Mouse (Mus musculus) frontal cortex, postnatal 25 days (tissue): Measurements from ENCODE around the gene Mfap1a.
A peak's percentile ranks its signal among the peaks of the same experiment; 100 is the strongest.
"Not testable (repeated sequence)": the region's sequence is repeated elsewhere in the genome, so short reads cannot be mapped to it uniquely, and the experiment has no call there.

Source experiments
- DNase-seq, 2 experiments: peaks; one replicate each; pipeline ENCODE4 v3.0.0; 2022; ENCODE audit warnings: low spot score in 2 of 2

Gene Mfap1a

GRCm38 (mm10) chr2:121475306-121475705 is 31.2 kb downstream of the Mfap1a start:
- not testable (repeated sequence) for DNase-seq

DNA sequence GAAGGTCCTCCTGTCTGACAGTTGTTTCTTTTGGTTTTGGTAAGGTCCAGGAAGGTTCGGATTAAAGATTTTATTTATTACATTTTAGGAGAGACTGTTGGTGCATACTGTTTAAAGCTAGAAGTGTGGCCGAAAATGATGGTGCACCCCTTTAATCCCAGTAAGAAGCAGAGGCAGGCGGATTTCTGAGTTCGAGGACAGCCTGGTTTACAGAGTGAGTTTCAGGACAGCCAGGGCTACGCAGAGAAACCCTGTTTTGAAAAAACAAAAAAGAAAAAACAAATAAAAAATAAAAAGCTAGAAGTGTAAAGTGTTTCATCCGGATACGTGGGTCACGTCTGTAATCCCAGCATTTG is 32.3 kb downstream of the Mfap1a start:
- DNase-seq, result no peak

DNA sequence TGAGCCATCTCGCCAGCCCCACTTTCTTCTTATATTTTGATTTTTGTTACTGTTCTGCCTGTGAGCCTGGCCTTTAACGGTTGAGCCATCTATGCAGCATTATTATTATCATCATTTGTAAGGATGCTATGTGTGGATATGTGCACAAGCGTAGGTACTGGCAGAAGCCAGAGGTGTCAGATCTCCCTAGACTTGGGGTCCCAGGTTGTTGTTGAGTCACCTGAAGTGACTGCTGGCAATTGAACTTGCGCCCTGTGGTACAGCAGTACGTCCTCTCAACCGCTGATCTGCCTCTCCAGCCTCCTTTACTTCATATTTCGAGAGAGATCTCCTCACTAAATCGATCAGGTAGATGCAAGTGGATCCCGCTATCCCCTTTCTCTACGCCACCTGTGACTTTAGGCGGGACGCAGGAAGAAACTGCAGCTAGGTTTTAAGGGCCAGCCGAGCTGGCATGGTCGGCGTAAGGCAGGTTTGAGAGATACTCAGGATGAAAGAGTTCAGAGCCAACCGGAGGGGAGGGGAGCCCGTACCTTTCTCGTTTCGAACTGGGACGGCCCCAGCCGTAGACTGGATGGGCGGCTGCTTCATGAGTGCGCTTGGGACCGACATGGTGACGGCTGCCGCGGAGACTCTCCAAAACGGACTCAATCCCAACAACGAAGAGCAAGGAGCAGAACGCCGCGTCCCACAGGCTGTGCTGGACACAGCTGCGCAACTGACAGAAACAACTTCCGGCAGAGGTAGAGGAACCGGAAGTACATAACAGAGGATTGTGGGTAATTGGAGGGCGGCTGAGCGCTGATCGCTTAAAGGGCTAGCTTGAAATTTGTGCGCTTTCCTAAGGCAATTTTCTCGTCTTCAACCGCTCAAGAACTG is 32.9 kb downstream of the Mfap1a start, which contains the start of gene Mfap1b:
Gene Mfap1b, minus strand, starts transcription at position 767 of the 879 bp plus-strand sequence.
- peak; percentile 44 to 74 for DNase-seq

DNA sequence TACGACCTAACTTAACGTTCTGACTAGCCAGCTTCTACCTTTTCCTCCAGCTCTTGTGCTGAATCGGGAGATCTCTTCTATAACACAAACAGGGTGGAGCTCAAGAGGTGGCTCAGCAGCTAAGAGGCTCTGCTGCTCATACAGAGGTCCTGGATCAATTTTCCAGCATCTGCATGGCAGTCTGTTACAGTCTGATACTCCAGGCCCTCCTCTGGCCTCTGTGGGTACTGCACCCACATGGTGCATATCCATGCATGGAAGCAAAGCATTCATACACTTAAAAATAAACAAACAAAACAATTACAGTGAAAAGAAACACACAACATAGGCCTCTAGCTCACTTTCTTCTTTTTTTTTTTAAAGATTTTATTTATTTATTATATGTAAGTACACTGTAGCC is 33.7 kb downstream of the Mfap1a start:
- not testable (repeated sequence) for DNase-seq

GRCm38 (mm10) chr2:121468982-121469381 is 37.5 kb downstream of the Mfap1a start:
- not testable (repeated sequence) for DNase-seq

DNA sequence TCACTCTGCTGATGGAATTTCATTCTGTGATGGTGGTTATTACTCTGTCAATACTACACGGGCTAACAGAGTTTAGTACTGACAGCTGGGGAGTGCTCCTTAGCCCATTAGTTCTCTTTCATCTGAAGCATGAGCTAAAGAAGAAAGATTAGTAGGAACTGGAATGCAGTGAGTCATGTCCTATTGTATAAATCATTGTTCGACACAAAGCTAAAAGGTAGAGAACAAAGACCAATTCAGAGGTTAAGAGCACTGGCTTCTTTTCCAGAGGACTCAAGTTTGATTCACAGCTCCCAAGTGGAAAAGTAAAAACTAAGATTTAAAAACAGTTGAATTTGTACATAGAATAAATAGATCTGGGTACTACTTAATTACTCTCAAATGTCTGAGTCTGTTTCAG is 46.4 kb downstream of the Mfap1a start:
- DNase-seq, result no peak

DNA sequence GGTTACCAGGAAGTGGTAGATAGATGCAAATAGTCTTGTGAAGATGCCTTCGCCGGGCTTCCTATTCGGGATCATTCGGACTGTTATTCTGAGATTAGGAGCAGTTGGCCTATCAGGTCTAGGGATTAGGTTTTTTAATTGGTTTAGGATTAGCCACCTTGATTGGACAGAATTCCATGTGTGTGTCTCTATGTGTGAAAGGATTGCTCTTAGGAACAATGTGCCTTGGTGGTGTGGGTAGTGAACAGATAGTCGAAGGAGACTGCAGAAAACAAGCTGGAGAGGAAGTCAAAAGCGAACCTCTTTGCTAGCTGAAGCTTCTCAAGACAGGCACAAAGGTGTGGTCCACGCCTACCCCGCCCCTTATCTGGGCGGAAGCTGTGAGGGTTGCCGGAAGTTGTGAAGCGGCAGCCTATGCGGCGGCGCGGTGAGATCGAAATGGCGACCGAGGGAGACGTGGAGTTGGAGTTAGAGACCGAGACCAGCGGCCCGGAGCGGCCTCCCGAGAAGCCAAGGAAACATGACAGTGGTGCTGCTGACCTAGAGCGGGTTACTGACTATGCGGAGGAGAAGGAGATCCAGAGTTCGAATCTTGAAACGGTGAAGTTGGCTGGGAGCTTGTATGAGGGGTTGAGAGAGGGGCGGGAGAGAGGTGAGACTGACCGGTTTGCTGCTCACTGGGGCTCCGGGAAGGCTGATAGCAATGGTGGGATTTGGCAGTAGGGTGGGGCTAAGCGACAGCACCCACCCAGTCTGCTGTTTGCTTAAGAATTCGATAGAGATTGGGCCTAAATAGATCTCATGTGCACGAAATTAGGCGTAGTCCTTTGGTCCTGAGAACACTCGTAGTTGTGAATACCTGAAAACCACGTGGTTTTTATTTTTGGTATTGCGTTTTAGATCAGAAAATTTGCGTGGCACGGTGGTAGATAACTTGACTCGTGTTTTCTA is 49.5 kb downstream of the Mfap1a start, which contains the start of gene Serinc4:
Gene Serinc4, minus strand, starts transcription at position 90 of the 951 bp plus-strand sequence.
- peak; percentile 68 to 70 for DNase-seq

DNA sequence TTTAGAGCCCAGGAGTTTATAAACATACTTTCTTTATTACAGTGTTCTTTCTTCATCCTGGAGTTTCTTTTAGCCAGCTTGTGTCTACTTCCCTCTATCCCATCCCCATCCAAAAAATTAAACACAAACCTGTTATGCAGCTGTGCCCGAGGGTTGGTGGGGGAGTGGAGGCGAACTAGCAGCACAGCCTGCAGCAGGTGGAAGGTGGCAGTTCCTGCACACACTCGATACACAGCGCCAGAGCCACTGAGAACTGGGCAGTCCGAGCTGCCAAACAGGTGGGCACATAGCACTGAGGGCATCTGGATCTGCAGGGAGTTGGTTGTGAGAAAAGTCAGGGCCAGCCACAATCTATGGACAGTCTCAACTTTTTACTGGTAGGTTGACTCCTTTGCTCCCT is 50.9 kb downstream of the Mfap1a start:
- no peak for DNase-seq

- DNase-seq, result no peak
Measured at GRCm38 (mm10) chr2:121453917-121454316, 52.5 kb downstream of the Mfap1a start.

- no peak for DNase-seq
Measured at GRCm38 (mm10) chr2:121452990-121453389, 53.5 kb downstream of the Mfap1a start, which contains the start of gene Hypk. TSS of gene Hypk (plus strand) at chr2:121453290.

- no peak for DNase-seq
Measured at GRCm38 (mm10) chr2:121452361-121452760, 54.1 kb downstream of the Mfap1a start.

- no peak for DNase-seq
Measured at GRCm38 (mm10) chr2:121450093-121450492, 56.4 kb downstream of the Mfap1a start.

GRCm38 (mm10) chr2:121449545-121450011 is 56.9 kb downstream of the Mfap1a start:
- no peak for DNase-seq

GRCm38 (mm10) chr2:121448739-121449535 is 57.5 kb downstream of the Mfap1a start, which contains the start of gene Serf2:
TSS of gene Serf2 (plus strand) at chr2:121449195.
- peak; percentile 94 to 97 for DNase-seq

DNA sequence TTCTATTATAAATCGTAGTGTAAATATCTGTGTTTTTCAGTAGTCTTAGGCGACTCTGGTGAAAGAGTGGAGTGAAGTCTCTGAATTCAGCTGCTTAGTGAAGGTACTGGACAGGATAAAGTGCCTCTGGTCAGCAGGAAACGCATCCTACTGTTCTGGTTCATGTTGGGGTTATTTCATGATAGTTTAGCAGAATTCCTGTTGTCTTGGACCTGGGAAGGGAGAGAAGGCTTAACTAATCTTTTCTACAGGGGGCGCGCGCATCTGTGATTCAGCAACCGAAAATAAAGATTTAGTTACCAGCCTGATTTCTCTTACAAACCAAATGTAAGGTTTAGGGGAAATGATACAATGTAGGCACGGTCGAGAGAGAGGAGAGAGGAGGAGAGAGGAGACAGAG is 58.3 kb downstream of the Mfap1a start:
- no peak for DNase-seq

- no peak for DNase-seq
Measured at GRCm38 (mm10) chr2:121447006-121447405, 59.5 kb downstream of the Mfap1a start.

- no peak for DNase-seq
Measured at GRCm38 (mm10) chr2:121446506-121446905, 60.0 kb downstream of the Mfap1a start.

- no peak for DNase-seq
Measured at GRCm38 (mm10) chr2:121445117-121445516, 61.3 kb downstream of the Mfap1a start.

DNA sequence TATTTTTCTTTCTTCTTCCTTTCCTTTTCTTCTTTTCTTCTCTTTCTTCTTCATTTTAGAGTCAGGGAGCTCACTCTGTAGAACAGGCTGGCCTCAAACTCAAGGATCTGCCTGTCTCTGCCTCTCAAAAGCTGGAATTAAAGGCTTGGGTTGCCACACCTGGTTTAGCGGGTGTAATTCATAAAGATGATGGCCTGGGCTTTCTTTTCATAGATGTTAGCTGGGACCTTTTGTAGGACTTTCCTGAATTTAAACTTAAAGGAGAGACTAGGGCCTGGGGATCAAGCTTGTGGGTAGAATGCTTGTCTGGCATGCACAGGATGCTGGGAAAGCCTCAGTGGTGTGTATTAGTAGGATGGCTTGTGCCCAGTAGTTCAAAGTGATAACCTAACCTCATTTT is 62.3 kb downstream of the Mfap1a start, which contains the start of gene Ell3:
Gene Ell3, minus strand, starts transcription at position 101 of the 400 bp plus-strand sequence.
- DNase-seq, result no peak

- DNase-seq, result no peak
Measured at GRCm38 (mm10) chr2:121443068-121443349, 63.5 kb downstream of the Mfap1a start.
